Mouse (Mus musculus) ZHBTc4 (cell line): Measurements from ENCODE around the gene Gm20806.
"Not testable (repeated sequence)": the region's sequence is repeated elsewhere in the genome, so short reads cannot be mapped to it uniquely, and the experiment has no call there.

Experiments
- DNase-seq: peaks from one replicate; pipeline ENCODE4 v3.0.0-alpha.2; 2011; ENCODE audit warnings: low read depth, low spot score

The Gm20806 gene

DNA sequence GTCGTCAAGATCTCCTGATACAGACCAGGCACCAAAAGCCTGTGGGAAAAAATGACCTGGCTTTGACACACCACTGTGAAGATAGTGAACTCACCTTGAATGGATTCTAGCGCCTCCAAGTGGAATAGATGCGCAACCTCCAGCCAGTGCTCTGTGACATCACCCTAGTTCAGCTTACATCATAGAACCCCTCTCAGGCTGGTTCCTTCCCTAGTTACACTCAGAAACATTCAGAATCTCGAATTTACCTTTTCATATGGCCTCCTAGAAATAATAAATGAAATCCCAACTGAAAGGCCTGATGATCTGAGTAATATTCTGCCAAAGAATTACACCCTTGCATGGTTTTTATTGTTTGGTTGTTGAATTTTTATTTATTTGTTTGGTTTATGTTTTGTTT, at the start of gene Gm20806:
Gene Gm20806, minus strand, starts transcription at position 101 of the 400 bp plus-strand sequence.
- not testable (repeated sequence) for DNase-seq
